Mouse (Mus musculus): Measurements from ENCODE around the gene Lzts2.

Gene Lzts2

GRCm38 (mm10) chr19:45014335-45014971 is at the start of gene Lzts2:
TSS of gene Lzts2 (plus strand) at chr19:45014414.
- peak in 1 of 2 experiments; percentile 30 for DNase-seq (ENCODE audit: low spot score in 2 of 2)

DNA sequence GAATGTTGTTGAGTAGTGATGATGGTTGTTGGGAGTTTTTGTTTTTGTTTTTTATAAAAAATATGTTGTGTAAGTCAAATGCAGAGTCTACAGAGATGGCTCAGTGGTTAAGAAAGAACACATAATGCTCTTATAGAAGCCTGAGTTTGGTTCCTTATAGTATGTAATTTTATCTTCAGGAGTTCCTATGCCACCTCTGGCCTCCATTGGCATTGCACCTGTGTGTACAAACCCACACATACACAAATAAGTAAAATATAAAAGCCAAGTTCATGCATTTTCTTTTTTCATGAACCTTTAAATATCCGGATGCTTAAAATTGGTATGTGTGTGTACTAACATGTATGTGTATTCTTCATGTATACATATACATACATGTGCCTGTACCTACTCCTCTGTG is 48.2 kb upstream of the Lzts2 start:
- no peak for DNase-seq (ENCODE audit: low spot score in 2 of 2)

DNA sequence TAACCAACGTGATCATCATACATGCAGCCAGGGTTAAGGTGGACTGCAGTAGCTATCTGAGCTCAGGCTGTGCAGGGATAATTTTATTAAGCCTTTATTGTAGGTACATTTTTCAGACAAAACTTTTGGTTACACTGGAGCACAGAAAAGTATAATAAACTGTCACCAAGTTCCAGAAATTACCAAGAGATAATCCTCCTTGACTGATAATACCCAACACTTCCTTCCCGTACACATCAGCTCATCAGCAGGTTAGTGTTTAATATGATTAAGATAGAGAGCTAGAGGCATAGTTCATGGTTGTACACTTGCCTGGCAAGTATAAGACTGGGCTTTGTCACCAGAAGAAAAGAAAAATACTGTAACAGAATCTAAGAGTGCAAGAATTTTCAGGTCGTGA is 45.9 kb upstream of the Lzts2 start:
- no peak for DNase-seq (ENCODE audit: low spot score in 2 of 2)

DNA sequence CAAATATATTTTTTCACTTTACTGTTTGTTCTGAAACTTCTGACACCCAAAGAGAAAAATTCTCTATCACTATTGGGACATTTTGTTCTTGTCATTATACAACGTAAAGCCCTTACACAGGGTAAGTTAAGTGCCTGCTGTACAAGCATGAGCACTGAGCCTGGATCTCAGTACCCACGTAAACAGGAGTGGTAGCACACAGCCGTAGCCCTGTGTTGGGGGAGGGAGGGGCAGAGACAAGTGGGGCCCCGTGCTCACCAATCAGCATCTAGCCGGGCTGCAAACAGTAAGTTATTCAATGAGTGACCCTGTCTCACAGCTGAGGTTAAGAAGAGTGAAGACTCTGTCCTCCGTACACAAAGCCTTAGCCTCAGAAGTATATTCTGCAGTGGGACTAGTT is 37.6 kb upstream of the Lzts2 start:
- no peak for DNase-seq (ENCODE audit: low spot score in 2 of 2)

GRCm38 (mm10) chr19:44977148-44977547 is 37.1 kb upstream of the Lzts2 start:
- no peak for DNase-seq (ENCODE audit: low spot score in 2 of 2)

DNA sequence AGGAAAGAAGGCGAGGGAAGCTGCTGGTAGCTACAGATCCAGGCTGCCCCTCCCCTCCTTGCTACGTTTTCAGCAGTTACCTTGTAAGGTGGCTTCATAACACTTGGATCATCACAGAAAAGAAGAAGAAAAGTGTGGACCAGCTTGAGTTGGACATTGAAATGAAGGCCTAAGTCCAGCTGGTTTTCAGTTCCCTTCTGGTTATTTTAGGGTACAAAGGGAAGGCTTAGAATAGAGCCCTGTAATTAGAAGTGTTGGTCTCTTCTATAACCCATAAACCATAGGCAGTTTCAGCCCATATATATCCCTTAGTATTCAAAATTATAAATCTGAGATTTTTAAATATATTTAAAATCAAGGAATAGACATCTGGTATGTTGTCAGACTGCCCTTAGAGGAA is 33.4 kb upstream of the Lzts2 start:
- DNase-seq (ENCODE audit: low spot score in 2 of 2) = no peak

- no peak for DNase-seq (ENCODE audit: low spot score in 2 of 2)
Measured at GRCm38 (mm10) chr19:44982477-44983115, 31.6 kb upstream of the Lzts2 start.

GRCm38 (mm10) chr19:44983366-44983765 is 30.8 kb upstream of the Lzts2 start:
- no peak for DNase-seq (ENCODE audit: low spot score in 2 of 2)

GRCm38 (mm10) chr19:44984420-44984819 is 29.8 kb upstream of the Lzts2 start:
- DNase-seq (ENCODE audit: low spot score in 2 of 2) = no peak

- DNase-seq (ENCODE audit: low spot score in 2 of 2) = no peak
Measured at GRCm38 (mm10) chr19:44985159-44985988, 28.8 kb upstream of the Lzts2 start.

GRCm38 (mm10) chr19:44987004-44987403 is 27.2 kb upstream of the Lzts2 start:
- no peak for DNase-seq (ENCODE audit: low spot score in 2 of 2)

GRCm38 (mm10) chr19:44987851-44988250 is 26.4 kb upstream of the Lzts2 start:
- DNase-seq (ENCODE audit: low spot score in 2 of 2) = no peak

- no peak for DNase-seq (ENCODE audit: low spot score in 2 of 2)
Measured at GRCm38 (mm10) chr19:44988321-44988720, 25.9 kb upstream of the Lzts2 start.

DNA sequence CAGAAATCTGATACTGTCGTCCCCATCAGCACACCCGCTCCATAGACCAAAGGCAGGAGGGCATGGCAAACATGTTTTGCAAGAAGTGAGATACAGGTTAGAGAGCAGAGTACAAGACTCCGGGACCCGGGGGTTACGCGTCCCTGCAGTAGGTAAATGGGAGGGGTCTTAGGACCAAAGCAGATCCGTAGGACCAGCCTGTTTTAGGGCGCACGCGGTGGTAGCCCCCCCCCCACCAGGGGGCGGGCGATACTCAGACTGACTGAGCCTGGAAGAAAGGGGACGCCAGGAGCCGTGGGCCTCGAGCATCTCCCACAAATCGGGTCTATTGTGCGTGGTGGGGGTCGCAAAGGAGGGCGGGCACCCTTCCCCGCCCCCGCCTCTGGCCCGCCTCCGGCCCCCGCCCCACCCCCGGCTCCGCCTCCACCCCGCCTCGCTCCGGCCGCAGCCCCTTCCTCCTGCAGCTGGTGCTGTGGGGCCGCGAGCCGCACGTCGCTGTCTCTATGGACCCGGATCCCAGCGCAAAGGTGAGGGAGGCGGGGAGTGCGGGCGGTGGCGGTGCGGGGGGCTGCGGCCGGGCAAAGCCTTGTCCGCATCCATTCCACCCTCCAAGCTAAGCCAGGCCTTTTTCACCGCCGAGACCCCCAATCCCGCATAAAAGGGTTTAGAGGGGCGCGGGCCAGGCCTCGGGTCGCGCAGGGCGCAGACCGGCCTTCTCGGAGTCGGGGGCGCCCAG is 25.2 kb upstream of the Lzts2 start, which contains the start of gene Sema4g:
TSS of gene Sema4g (plus strand) at position 271 of the 736 bp plus-strand sequence.
- no peak for DNase-seq (ENCODE audit: low spot score in 2 of 2)

DNA sequence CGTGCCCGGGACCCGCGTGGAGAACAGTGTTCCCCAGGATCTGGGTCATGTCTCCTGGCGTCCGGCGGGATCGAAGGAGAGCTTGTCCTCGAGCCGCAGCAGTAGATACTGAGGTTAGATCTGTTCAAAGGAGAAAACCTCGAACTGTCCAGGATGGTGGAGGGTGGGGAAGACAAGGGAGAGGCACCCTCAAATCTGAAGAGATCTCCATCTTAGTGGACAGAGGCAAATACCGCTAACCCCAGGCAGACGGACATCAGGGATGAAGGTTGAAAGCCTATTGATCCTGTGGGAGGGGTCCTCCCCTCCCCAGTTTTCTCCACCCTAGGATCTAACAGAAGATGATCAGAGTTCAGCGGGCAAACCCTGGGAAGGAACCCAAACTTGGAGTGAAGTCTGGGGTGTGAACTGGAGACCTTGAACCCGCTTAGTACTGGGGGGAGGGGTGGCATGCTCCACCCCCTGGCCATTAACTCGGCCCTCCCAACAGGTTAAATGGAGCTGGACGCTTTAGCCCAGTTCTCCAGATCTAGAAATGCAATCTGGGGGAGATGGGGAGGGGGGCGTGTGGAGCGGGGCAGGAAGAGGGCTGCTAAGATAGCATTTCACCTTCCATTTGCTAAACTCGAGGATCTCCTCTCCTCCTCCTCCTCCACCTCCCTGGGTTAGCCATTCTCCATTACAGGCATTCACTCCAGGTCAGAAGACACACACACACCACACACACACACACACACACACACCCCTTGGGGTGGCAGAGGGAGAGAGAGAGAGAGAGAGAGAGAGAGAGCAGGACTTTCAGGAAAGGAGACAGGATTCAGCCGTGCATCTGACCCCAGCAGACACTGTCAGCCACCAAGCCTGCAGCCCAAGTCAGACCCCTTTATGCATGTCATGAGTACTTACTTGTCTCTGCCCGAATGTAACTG is 24.4 kb upstream of the Lzts2 start:
- DNase-seq (ENCODE audit: low spot score in 2 of 2) = no peak

- DNase-seq (ENCODE audit: low spot score in 2 of 2) = no peak
Measured at GRCm38 (mm10) chr19:44991031-44991430, 23.2 kb upstream of the Lzts2 start.

DNA sequence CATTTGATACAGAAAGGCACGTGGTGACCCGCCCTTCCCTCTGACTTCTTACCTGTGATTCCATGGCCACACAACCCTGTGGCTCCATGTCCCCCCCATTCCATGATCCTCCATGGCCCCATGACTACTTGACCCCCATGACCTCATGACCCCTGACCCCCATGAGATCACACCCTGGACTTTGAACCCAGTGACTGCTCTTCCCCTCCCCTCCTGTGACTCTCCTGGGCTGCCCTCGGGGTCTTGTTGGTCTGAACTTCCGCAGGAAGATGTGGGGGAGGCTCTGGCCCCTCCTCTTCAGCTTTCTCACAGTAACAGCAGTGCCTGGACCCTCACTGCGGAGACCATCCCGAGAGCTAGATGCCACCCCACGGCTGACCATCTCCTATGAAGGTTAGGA is 22.0 kb upstream of the Lzts2 start:
- no peak for DNase-seq (ENCODE audit: low spot score in 2 of 2)

- DNase-seq (ENCODE audit: low spot score in 2 of 2) = no peak
Measured at GRCm38 (mm10) chr19:44992712-44993111, 21.5 kb upstream of the Lzts2 start.

- no peak for DNase-seq (ENCODE audit: low spot score in 2 of 2)
Measured at GRCm38 (mm10) chr19:44997786-44998185, 16.4 kb upstream of the Lzts2 start.

DNA sequence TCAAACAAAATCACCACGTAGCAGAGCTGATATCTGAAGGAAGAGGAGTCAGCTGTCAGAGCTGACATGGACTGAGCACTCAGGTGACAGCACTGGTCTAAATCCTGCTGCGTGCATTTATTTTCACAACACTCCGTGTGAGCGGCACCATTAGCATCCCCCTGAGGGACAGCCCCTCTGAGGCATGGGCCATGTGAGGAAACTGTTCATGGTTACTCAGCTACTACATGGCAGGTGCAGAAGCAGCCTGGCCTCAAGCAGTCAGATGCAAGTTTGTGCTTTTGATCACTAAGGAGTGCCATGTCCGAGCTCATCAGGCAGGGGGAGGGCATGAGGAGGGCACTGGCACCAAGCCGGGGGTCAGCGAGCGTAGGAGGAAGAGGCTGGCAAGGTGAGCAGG is 14.6 kb upstream of the Lzts2 start:
- DNase-seq (ENCODE audit: low spot score in 2 of 2) = no peak

DNA sequence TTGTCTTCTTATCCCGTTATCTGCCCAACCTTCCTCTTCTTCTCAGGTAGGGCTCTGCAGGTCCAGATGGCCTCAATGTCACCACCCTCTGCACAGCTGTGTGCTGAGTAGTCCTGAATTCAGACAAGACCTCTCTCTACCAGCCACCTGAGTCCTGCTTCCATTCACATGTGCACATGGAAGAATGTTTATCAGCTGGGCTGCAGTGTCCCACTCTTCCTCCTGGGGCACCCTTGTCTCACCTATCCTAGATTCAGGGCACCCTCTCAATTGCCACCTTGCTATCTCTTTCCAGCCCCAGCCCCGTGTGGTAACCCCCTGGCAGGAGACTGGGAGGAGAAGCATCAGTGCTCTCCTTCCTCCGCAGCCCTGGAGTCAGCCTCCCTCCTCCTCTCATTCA is 11.9 kb upstream of the Lzts2 start:
- DNase-seq (ENCODE audit: low spot score in 2 of 2) = no peak
